Mouse (Mus musculus) MEL (cell line): ENCODE results near the gene Mfap1a. TPM values are rescaled to one million over a fixed set of nuclear protein-coding genes. Genes with fewer than 3 reads are reported as not detected.

Experiments
- DNase-seq: peaks from one replicate; pipeline ENCODE4 v3.0.0; 2011; ENCODE audit warnings: low read depth, low spot score
- H3K27ac ChIP-seq: 2 replicates; pipeline ENCODE4 v1.5.1; 2012; ENCODE audit warnings: low read depth, mild to moderate bottlenecking, control low read depth, low read length, moderate library complexity; ENCODE audit not compliant: control insufficient read depth
- H3K27me3 ChIP-seq, 2 experiments: fragments of 150-350 bp in 1 of 2; sonication (generic) in 1 of 2; 2 replicates each; pipeline ENCODE4 v1.6.1; 2012; ENCODE audit warnings: low read length in 2 of 2, mild to moderate bottlenecking in 2 of 2, improper control_type of control experiment in 1 of 2, moderate library complexity in 1 of 2; ENCODE audit not compliant: insufficient read depth in 2 of 2, control insufficient read depth in 1 of 2
- H3K36me3 ChIP-seq, 2 experiments: 2 replicates each; pipeline ENCODE4 v1.6.1; 2012 to 2014; ENCODE audit warnings: low read length in 2 of 2, improper control_type of control experiment in 1 of 2, inconsistent platforms in 1 of 2, mild to moderate bottlenecking in 1 of 2; ENCODE audit not compliant: insufficient read depth in 2 of 2, control insufficient read depth in 1 of 2
- H3K4me1 ChIP-seq, 2 experiments: fragments of 150-350 bp in 1 of 2; sonication (generic) in 1 of 2; 2 replicates each; pipeline ENCODE4 v1.6.1; 2012; ENCODE audit warnings: low read length in 2 of 2, improper control_type of control experiment in 1 of 2, mild to moderate bottlenecking in 1 of 2; ENCODE audit not compliant: insufficient read depth in 2 of 2, control insufficient read depth in 1 of 2
- H3K4me3 ChIP-seq, 2 experiments: fragments of 150-350 bp in 1 of 2; sonication (generic) in 1 of 2; 2 replicates each; pipeline ENCODE4 v1.5.1; 2012; ENCODE audit warnings: low read depth in 2 of 2, low read length in 2 of 2, mild to moderate bottlenecking in 2 of 2, moderate library complexity in 2 of 2, control low read depth in 1 of 2, improper control_type of control experiment in 1 of 2; ENCODE audit not compliant: control insufficient read depth in 1 of 2, insufficient read depth in 1 of 2
- H3K79me2 ChIP-seq: 2 replicates; pipeline ENCODE4 v1.6.1; 2012; ENCODE audit warnings: mild to moderate bottlenecking, low read length, moderate library complexity; ENCODE audit not compliant: control insufficient read depth, poor library complexity, insufficient read depth
- H3K9ac ChIP-seq: 2 replicates; pipeline ENCODE4 v1.6.1; 2012; ENCODE audit warnings: low read depth, mild to moderate bottlenecking, control low read depth, low read length, moderate library complexity; ENCODE audit not compliant: control insufficient read depth, poor library complexity, severe bottlenecking
- H3K9me3 ChIP-seq: fragments of 150-350 bp; sonication (generic); replicated peaks from 2 replicates; pipeline ENCODE4 v1.6.1; 2012; ENCODE audit warnings: mild to moderate bottlenecking, low read length, improper control_type of control experiment, moderate library complexity; ENCODE audit not compliant: insufficient read depth
- CHD1 ChIP-seq: IDR thresholded peaks from 2 replicates; pipeline ENCODE4 v1.6.1; 2012; ENCODE audit warnings: low read depth, mild to moderate bottlenecking, inconsistent platforms, low read length, improper control_type of control experiment
- CHD2 ChIP-seq: IDR thresholded peaks from 2 replicates; pipeline ENCODE4 v1.6.1; 2011; ENCODE audit warnings: low read length, improper control_type of control experiment
- CTCF ChIP-seq, 3 experiments: IDR thresholded peaks in 2 of 3; conservative IDR thresholded peaks in 1 of 3; 2 replicates each; pipeline ENCODE4 v1.5.1; 2011 to 2012; ENCODE audit warnings: low read length in 3 of 3, low read depth in 2 of 3, mild to moderate bottlenecking in 2 of 3, improper control_type of control experiment in 1 of 3, inconsistent platforms in 1 of 3, mixed read lengths in 1 of 3, moderate library complexity in 1 of 3; ENCODE audit not compliant: control insufficient read depth in 1 of 3, insufficient read depth in 1 of 3, poor library complexity in 1 of 3, severe bottlenecking in 1 of 3
- E2F4 ChIP-seq: IDR thresholded peaks from 2 replicates; pipeline ENCODE4 v1.6.1; 2011; ENCODE audit warnings: low read depth, low read length, improper control_type of control experiment, borderline replicate concordance
- ELF1 ChIP-seq: IDR thresholded peaks from 2 replicates; pipeline ENCODE4 v1.6.1; 2014; ENCODE audit warnings: low read depth, mild to moderate bottlenecking, inconsistent platforms, low read length, improper control_type of control experiment, moderate library complexity
- EP300 ChIP-seq, 2 experiments: IDR thresholded peaks; 2 replicates each; pipeline ENCODE4 v1.6.1; 2011; ENCODE audit warnings: improper control_type of control experiment in 2 of 2, low read length in 2 of 2, low read depth in 1 of 2, mild to moderate bottlenecking in 1 of 2
- ETS1 ChIP-seq: IDR thresholded peaks from 2 replicates; pipeline ENCODE4 v1.6.1; 2012; ENCODE audit warnings: low read depth, mild to moderate bottlenecking, inconsistent platforms, low read length, improper control_type of control experiment, moderate library complexity
- GATA1 ChIP-seq: IDR thresholded peaks from 2 replicates; pipeline ENCODE4 v1.6.1; 2011; ENCODE audit warnings: low read depth, low read length, improper control_type of control experiment
- HCFC1 ChIP-seq: IDR thresholded peaks from 2 replicates; pipeline ENCODE4 v1.6.1; 2012; ENCODE audit warnings: low read depth, mild to moderate bottlenecking, inconsistent platforms, low read length, improper control_type of control experiment, moderate library complexity
- JUND ChIP-seq: IDR thresholded peaks from 2 replicates; pipeline ENCODE4 v1.6.1; 2011; ENCODE audit warnings: low read depth, mild to moderate bottlenecking, improper control_type of control experiment, low read length
- KAT2A ChIP-seq: conservative IDR thresholded peaks from 2 replicates; pipeline ENCODE4 v1.6.1; 2012; ENCODE audit warnings: low read depth, low read length, improper control_type of control experiment, inconsistent platforms
- MAFK ChIP-seq: IDR thresholded peaks from 2 replicates; pipeline ENCODE4 v1.6.1; 2011; ENCODE audit warnings: low read depth, mild to moderate bottlenecking, low read length, improper control_type of control experiment, borderline replicate concordance
- MAX ChIP-seq: IDR thresholded peaks from 2 replicates; pipeline ENCODE4 v1.6.1; 2011; ENCODE audit warnings: low read length, improper control_type of control experiment
- MAZ ChIP-seq: IDR thresholded peaks from 2 replicates; pipeline ENCODE4 v1.6.1; 2012; ENCODE audit warnings: low read depth, mild to moderate bottlenecking, inconsistent platforms, low read length, improper control_type of control experiment
- MEF2A ChIP-seq: IDR thresholded peaks from 2 replicates; pipeline ENCODE4 v1.6.1; 2014; ENCODE audit warnings: low read depth, mild to moderate bottlenecking, inconsistent platforms, low read length, improper control_type of control experiment; ENCODE audit not compliant: poor library complexity, insufficient replicate concordance, severe bottlenecking; ENCODE audit errors: extremely low read depth
- MXI1 ChIP-seq: IDR thresholded peaks from 2 replicates; pipeline ENCODE4 v1.6.1; 2011; ENCODE audit warnings: mild to moderate bottlenecking, low read depth, low read length, improper control_type of control experiment
- MYB ChIP-seq: IDR thresholded peaks from 2 replicates; pipeline ENCODE4 v1.6.1; 2011; ENCODE audit warnings: mild to moderate bottlenecking, low read depth, low read length, improper control_type of control experiment
- NRF1 ChIP-seq: IDR thresholded peaks from 2 replicates; pipeline ENCODE4 v1.6.1; 2014; ENCODE audit warnings: low read depth, mild to moderate bottlenecking, inconsistent platforms, low read length, improper control_type of control experiment, moderate library complexity; ENCODE audit not compliant: poor library complexity, insufficient read depth, severe bottlenecking
- POLR2A ChIP-seq, 2 experiments: IDR thresholded peaks; 2 replicates each; pipeline ENCODE4 v1.6.1; 2011 to 2012; ENCODE audit warnings: low read length in 2 of 2, mild to moderate bottlenecking in 2 of 2, control low read depth in 1 of 2, improper control_type of control experiment in 1 of 2, low read depth in 1 of 2, moderate library complexity in 1 of 2; ENCODE audit not compliant: control insufficient read depth in 1 of 2, insufficient read depth in 1 of 2, poor library complexity in 1 of 2
- POLR2AphosphoS2 ChIP-seq: IDR thresholded peaks from 2 replicates; pipeline ENCODE4 v1.6.1; 2011; ENCODE audit warnings: low read length, improper control_type of control experiment
- POLR2AphosphoS5 ChIP-seq: IDR thresholded peaks from 2 replicates; pipeline ENCODE4 v1.6.1; 2012; ENCODE audit warnings: low read depth, borderline replicate concordance, mild to moderate bottlenecking, inconsistent platforms, low read length, moderate library complexity, mixed read lengths
- RAD21 ChIP-seq: IDR thresholded peaks from 2 replicates; pipeline ENCODE4 v1.6.1; 2011; ENCODE audit warnings: mild to moderate bottlenecking, low read depth, low read length, improper control_type of control experiment
- RCOR1 ChIP-seq: IDR thresholded peaks from 2 replicates; pipeline ENCODE4 v1.6.1; 2012; ENCODE audit warnings: low read depth, mild to moderate bottlenecking, inconsistent platforms, low read length, improper control_type of control experiment
- SIN3A ChIP-seq: IDR thresholded peaks from 2 replicates; pipeline ENCODE4 v1.6.1; 2012; ENCODE audit warnings: low read length, improper control_type of control experiment, inconsistent platforms
- SMC3 ChIP-seq: IDR thresholded peaks from 2 replicates; pipeline ENCODE4 v1.6.1; 2011; ENCODE audit warnings: low read depth, low read length, improper control_type of control experiment
- TBP ChIP-seq: IDR thresholded peaks from 2 replicates; pipeline ENCODE4 v1.8.0; 2011; ENCODE audit warnings: low read depth, low read length, improper control_type of control experiment
- TCF12 ChIP-seq: IDR thresholded peaks from 2 replicates; pipeline ENCODE4 v1.6.1; 2014; ENCODE audit warnings: low read depth, mild to moderate bottlenecking, inconsistent platforms, low read length, improper control_type of control experiment, moderate library complexity
- USF1 ChIP-seq: IDR thresholded peaks from 2 replicates; pipeline ENCODE4 v1.6.1; 2014; ENCODE audit warnings: low read depth, mild to moderate bottlenecking, inconsistent platforms, low read length, improper control_type of control experiment, moderate library complexity
- ZKSCAN1 ChIP-seq: IDR thresholded peaks from 2 replicates; pipeline ENCODE4 v1.6.1; 2012; ENCODE audit warnings: low read depth, mild to moderate bottlenecking, inconsistent platforms, low read length, improper control_type of control experiment, moderate library complexity
- ZNF384 ChIP-seq: IDR thresholded peaks from 2 replicates; pipeline ENCODE4 v1.6.1; 2012; ENCODE audit warnings: low read depth, mild to moderate bottlenecking, inconsistent platforms, low read length, improper control_type of control experiment
- polyA plus RNA-seq, 2 experiments: library from polyadenylated mRNA; stranded (reverse) in 1 of 2; unstranded in 1 of 2; fragments of >175 nt in 1 of 2; fragments of >200 nt in 1 of 2; gene quantifications; 2 replicates each; pipeline versions ENCODE4 v1.2.1 to v1.2.4; 2012; ENCODE audit warnings: low replicate concordance in 2 of 2, low read depth in 1 of 2; ENCODE audit not compliant: insufficient read length in 2 of 2, insufficient read depth in 1 of 2, missing spikeins in 1 of 2
- total RNA-seq: library from RNA; depleted of rRNA; stranded (reverse); fragments of 300-350 nt; gene quantifications from 2 replicates; pipeline ENCODE4 v1.2.3, GENCODE M21; 2012

Mfap1a gene
- total and polyA plus RNA-seq, 3 experiments: 23.8 to 29.3 TPM; not detected in 1

DNA sequence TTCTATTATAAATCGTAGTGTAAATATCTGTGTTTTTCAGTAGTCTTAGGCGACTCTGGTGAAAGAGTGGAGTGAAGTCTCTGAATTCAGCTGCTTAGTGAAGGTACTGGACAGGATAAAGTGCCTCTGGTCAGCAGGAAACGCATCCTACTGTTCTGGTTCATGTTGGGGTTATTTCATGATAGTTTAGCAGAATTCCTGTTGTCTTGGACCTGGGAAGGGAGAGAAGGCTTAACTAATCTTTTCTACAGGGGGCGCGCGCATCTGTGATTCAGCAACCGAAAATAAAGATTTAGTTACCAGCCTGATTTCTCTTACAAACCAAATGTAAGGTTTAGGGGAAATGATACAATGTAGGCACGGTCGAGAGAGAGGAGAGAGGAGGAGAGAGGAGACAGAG, 58.3 kb downstream of the Mfap1a start:
- H3K27ac ChIP-seq: peak overlapping the region; percentile 90
- H3K4me3 ChIP-seq: peak overlapping the region; percentile 49 to 65
- no peaks in the 10 kb centered on the region for H3K27me3 ChIP-seq
- peaks cover 0 to 30% of the 10 kb centered on the region in 2 experiments; a peak in 2 of 4 replicates for H3K36me3 ChIP-seq
- no peaks in the 10 kb centered on the region for H3K9me3 ChIP-seq
- peaks cover 18 to 39% of the 10 kb centered on the region in 2 experiments for H3K4me1 ChIP-seq
- peak; percentile 71 for DNase-seq
- H3K9ac ChIP-seq: peak overlapping the region; percentile 62
- TF ChIP-seq KAT2A (no peak), POLR2AphosphoS2 (no peak), JUND (no peak), RAD21 (peak; percentile 18; the same call in 1 of the 2 replicates), MYB (no peak), MAZ (0 out of 2 replicates have a peak, but pooled peaks have one; percentile 23), TBP (no peak), CHD2 (no peak), SMC3 (0 out of 2 replicates have a peak, but pooled peaks have one; percentile 17), MEF2A (no peak), CHD1 (no peak), CTCF (IDR thresholded peaks at IDR 0.05 in 2 of 3, conservative IDR thresholded peaks at IDR 0.05 in 1 of 3; ENCODE audit: control insufficient read depth in 1 of 3, insufficient read depth in 1 of 3, low read depth in 2 of 3, low read length in 3 of 3, poor library complexity in 1 of 3, severe bottlenecking in 1 of 3) (peak in 1 of 3 experiments; percentile 42; a peak in 2 of 6 replicates), E2F4 (no peak), ZKSCAN1 (no peak), SIN3A (no peak), TCF12 (no peak), POLR2A (IDR thresholded peaks at IDR 0.05; ENCODE audit: control insufficient read depth in 1 of 2, insufficient read depth in 1 of 2, low read depth in 1 of 2, low read length in 2 of 2, poor library complexity in 1 of 2) (no peak), POLR2AphosphoS5 (no peak), RCOR1 (peak; percentile 82)
- peaks cover 19% of the 10 kb centered on the region for H3K79me2 ChIP-seq

GRCm38 (mm10) chr2:121447006-121447405, 59.5 kb downstream of the Mfap1a start:
- Histone ChIP-seq H3K9ac (no peak overlapping the region), H3K79me2 (peaks cover 17% of the 10 kb centered on the region), H3K9me3 (no peaks in the 10 kb centered on the region), H3K4me1 (peaks cover 18 to 39% of the 10 kb centered on the region in 2 experiments), H3K27ac (peak overlapping the region; percentile 37; the same call in 1 of the 2 replicates), H3K27me3 (no peaks in the 10 kb centered on the region), H3K36me3 (peaks cover 0 to 30% of the 10 kb centered on the region in 2 experiments; a peak in 2 of 4 replicates), H3K4me3 (peak overlapping the region; percentile 1 to 59; a peak in 2 of 4 replicates)
- DNase-seq: peak; percentile 86
- TF ChIP-seq SIN3A: peak; percentile 55; the same call in 1 of the 2 replicates
- TF ChIP-seq HCFC1: 0 out of 2 replicates have a peak, but pooled peaks have one; percentile 41
- peak; percentile 59; the same call in 1 of the 2 replicates for TF ChIP-seq JUND
- TF ChIP-seq TBP: 0 out of 2 replicates have a peak, but pooled peaks have one; percentile 18
- no peak for TF ChIP-seq NRF1
- TF ChIP-seq MXI1: no peak
- TF ChIP-seq MAX: peak; percentile 58
- peak; percentile 49; the same call in 1 of the 2 replicates for TF ChIP-seq ZNF384
- TF ChIP-seq POLR2A (IDR thresholded peaks at IDR 0.05; ENCODE audit: control insufficient read depth in 1 of 2, insufficient read depth in 1 of 2, low read depth in 1 of 2, low read length in 2 of 2, poor library complexity in 1 of 2): no peak
- TF ChIP-seq RCOR1: peak; percentile 47; the same call in 1 of the 2 replicates
- 0 out of 2 replicates have a peak, but pooled peaks have one; percentile 17 for TF ChIP-seq USF1
- TF ChIP-seq CHD2: no peak
- peak; percentile 15; the same call in 1 of the 2 replicates for TF ChIP-seq ELF1
- TF ChIP-seq ETS1: peak; percentile 53; the same call in 1 of the 2 replicates
- no peak for TF ChIP-seq GATA1
- TF ChIP-seq EP300 (IDR thresholded peaks at IDR 0.05; ENCODE audit: low read depth in 1 of 2, low read length in 2 of 2): peak; percentile 4 to 5; a peak in 1 of 4 replicates
- no peak for TF ChIP-seq POLR2AphosphoS2
- TF ChIP-seq MAFK: no peak
- TF ChIP-seq POLR2AphosphoS5: no peak
